Mouse (Mus musculus) thymus, postnatal 25 days (tissue): ENCODE data around the gene Grb2.

Experiments used
- DNase-seq: peaks from one replicate; pipeline ENCODE4 v3.0.0; 2022

Gene Grb2

GRCm38 (mm10) chr11:115600743-115601142 lies 107.7 kb downstream of the Grb2 start:
- no peak for DNase-seq

- DNase-seq = no peak
Measured at GRCm38 (mm10) chr11:115599722-115600121, 108.7 kb downstream of the Grb2 start.

GRCm38 (mm10) chr11:115598309-115598708 lies 110.1 kb downstream of the Grb2 start:
- no peak for DNase-seq

- DNase-seq = no peak
Measured at GRCm38 (mm10) chr11:115595209-115595608, 113.2 kb downstream of the Grb2 start.
